Mouse (Mus musculus) megakaryocyte, embryonic 14.5 days (primary cell): ENCODE measurements around the gene Lhpp. TPM values are rescaled to one million over a fixed set of nuclear protein-coding genes. Genes with fewer than 3 reads are reported as not detected.

Experiments used
- H3K27me3 ChIP-seq: replicated peaks from 2 replicates; pipeline ENCODE3; 2012; ENCODE audit warnings: inconsistent platforms
- H3K36me3 ChIP-seq: replicated peaks from 2 replicates; pipeline ENCODE3; 2012; ENCODE audit warnings: low read length, inconsistent platforms, mixed read lengths
- H3K4me1 ChIP-seq: 2 replicates; pipeline ENCODE4 v1.6.1; 2012; ENCODE audit warnings: inconsistent platforms
- H3K4me3 ChIP-seq: replicated peaks from 2 replicates; pipeline ENCODE3; 2012; ENCODE audit warnings: moderate library complexity, mild to moderate bottlenecking, inconsistent platforms
- H3K9me3 ChIP-seq: 2 replicates; pipeline ENCODE4 v1.6.1; 2012; ENCODE audit warnings: inconsistent platforms
- FLI1 ChIP-seq: IDR thresholded peaks from 2 replicates; pipeline ENCODE4 v1.6.1; 2012; ENCODE audit warnings: low read length, inconsistent platforms, mixed read lengths
- GATA1 ChIP-seq: IDR thresholded peaks from 3 replicates; pipeline ENCODE4 v1.6.1; 2012; ENCODE audit warnings: mixed read lengths, low read length, inconsistent platforms, borderline replicate concordance
- polyA plus RNA-seq: library from polyadenylated mRNA; stranded (reverse); fragments of >175 nt; gene quantifications from 2 replicates; pipeline ENCODE4 v1.2.3, GENCODE M21; 2012; ENCODE audit warnings: low replicate concordance; ENCODE audit not compliant: insufficient read depth

The Lhpp gene
- polyA plus RNA-seq, 1 experiment: 2.5 TPM

GRCm38 (mm10) chr7:132747096-132747495 lies 136.7 kb downstream of the Lhpp start:
- TF ChIP-seq FLI1 (no peak), GATA1 (no peak)
- H3K4me1 ChIP-seq: peaks cover 57% of the 10 kb centered on the region
- H3K9me3 ChIP-seq: no peaks in the 10 kb centered on the region
- no peak overlapping the region for H3K4me3 ChIP-seq
- no peaks in the 10 kb centered on the region for H3K27me3 ChIP-seq
- peaks cover 82% of the 10 kb centered on the region for H3K36me3 ChIP-seq

GRCm38 (mm10) chr7:132748076-132748769 lies 137.8 kb downstream of the Lhpp start:
- peaks cover 60% of the 10 kb centered on the region for H3K4me1 ChIP-seq
- H3K9me3 ChIP-seq: no peaks in the 10 kb centered on the region
- H3K4me3 ChIP-seq: no peak overlapping the region
- no peaks in the 10 kb centered on the region for H3K27me3 ChIP-seq
- no peak for TF ChIP-seq FLI1
- TF ChIP-seq GATA1: no peak
- H3K36me3 ChIP-seq: peaks cover 82% of the 10 kb centered on the region

- Histone ChIP-seq H3K36me3 (peaks cover 93% of the 10 kb centered on the region), H3K4me1 (peaks cover 72% of the 10 kb centered on the region), H3K4me3 (no peak overlapping the region), H3K27me3 (no peaks in the 10 kb centered on the region), H3K9me3 (no peaks in the 10 kb centered on the region)
- TF ChIP-seq FLI1 (no peak), GATA1 (no peak)
Measured at GRCm38 (mm10) chr7:132749504-132749903, 139.1 kb downstream of the Lhpp start.

GRCm38 (mm10) chr7:132751716-132752115 lies 141.3 kb downstream of the Lhpp start:
- H3K4me3 ChIP-seq: no peak overlapping the region
- H3K27me3 ChIP-seq: no peaks in the 10 kb centered on the region
- no peak for TF ChIP-seq GATA1
- TF ChIP-seq FLI1: no peak
- no peaks in the 10 kb centered on the region for H3K9me3 ChIP-seq
- peaks cover 84% of the 10 kb centered on the region for H3K4me1 ChIP-seq
- peaks cover 99% of the 10 kb centered on the region for H3K36me3 ChIP-seq

- H3K4me3 ChIP-seq: no peak overlapping the region
- no peak for TF ChIP-seq GATA1
- TF ChIP-seq FLI1: no peak
- H3K27me3 ChIP-seq: no peaks in the 10 kb centered on the region
- H3K9me3 ChIP-seq: no peaks in the 10 kb centered on the region
- peaks cover 99% of the 10 kb centered on the region for H3K36me3 ChIP-seq
- H3K4me1 ChIP-seq: peaks cover 84% of the 10 kb centered on the region
Measured at GRCm38 (mm10) chr7:132753518-132754388, 143.3 kb downstream of the Lhpp start.

GRCm38 (mm10) chr7:132754389-132754750 lies 143.9 kb downstream of the Lhpp start:
- Histone ChIP-seq H3K9me3 (no peaks in the 10 kb centered on the region), H3K36me3 (peaks cover 99% of the 10 kb centered on the region), H3K4me3 (peak overlapping the region; percentile 55), H3K27me3 (no peaks in the 10 kb centered on the region), H3K4me1 (peaks cover 81% of the 10 kb centered on the region)
- no peak for TF ChIP-seq FLI1

Other genes with a start within 250 kb of the Lhpp start
- 0.77 TPM in 1 of 2 replicates, not detected in the other for gene Oat, start 34.2 kb upstream of the Lhpp start, polyA plus RNA-seq
- not detected in 2 replicates for gene Nkx1-2, start 11.0 kb upstream of the Lhpp start, polyA plus RNA-seq
- gene Fam53b, start 203.2 kb downstream of the Lhpp start, polyA plus RNA-seq: 22.1 and 77.4 TPM in 2 replicates
- gene Eef1akmt2, start 242.0 kb downstream of the Lhpp start, polyA plus RNA-seq: 4.8 and 8.7 TPM in 2 replicates
- 1.8 TPM in 1 of 2 replicates, not detected in the other for gene Abraxas2, start 248.6 kb downstream of the Lhpp start, polyA plus RNA-seq